Mouse (Mus musculus) lung, adult 18-20 months (tissue): ENCODE data around the gene Pdcd7.
"Not testable (repeated sequence)": the region's sequence is repeated elsewhere in the genome, so short reads cannot be mapped to it uniquely, and the experiment has no call there.

Experiments
- DNase-seq, 2 experiments: peaks; one replicate each; pipeline ENCODE4 v3.0.0; 2022; ENCODE audit warnings: mixed read lengths in 2 of 2

Pdcd7 gene

DNA sequence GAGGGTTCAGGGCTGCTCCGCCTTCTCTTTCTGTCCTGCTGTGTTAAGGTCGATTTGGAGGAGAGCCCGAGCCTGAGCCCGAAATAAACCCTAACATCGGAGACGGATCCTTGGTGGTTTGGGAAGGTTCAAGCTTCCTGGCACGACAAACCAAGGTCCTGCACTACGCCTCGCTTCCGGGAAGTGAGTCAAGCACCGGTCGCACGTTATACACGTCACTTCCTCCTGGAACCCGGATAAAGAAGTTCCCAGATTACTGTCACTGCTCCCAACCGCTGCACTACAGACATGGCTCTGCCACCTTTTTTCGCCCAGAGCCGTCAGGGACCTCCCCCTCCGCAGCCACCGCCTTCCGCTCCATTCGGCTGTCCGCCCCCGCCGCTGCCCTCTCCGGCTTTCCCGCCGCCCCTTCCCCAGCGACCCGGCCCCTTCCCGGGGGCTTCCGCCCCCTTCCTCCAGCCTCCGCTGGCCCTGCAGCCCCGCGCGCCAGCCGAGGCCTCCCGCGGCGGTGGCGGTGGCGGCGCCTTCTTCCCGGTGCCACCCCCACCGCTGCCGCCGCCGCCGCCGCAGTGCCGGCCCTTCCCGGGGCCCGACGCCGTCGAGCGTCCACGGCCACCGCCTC lies at the start of gene Pdcd7:
TSS of gene Pdcd7 (plus strand) at position 251 of the 622 bp plus-strand sequence.
- DNase-seq = peak; percentile 96 to 97

DNA sequence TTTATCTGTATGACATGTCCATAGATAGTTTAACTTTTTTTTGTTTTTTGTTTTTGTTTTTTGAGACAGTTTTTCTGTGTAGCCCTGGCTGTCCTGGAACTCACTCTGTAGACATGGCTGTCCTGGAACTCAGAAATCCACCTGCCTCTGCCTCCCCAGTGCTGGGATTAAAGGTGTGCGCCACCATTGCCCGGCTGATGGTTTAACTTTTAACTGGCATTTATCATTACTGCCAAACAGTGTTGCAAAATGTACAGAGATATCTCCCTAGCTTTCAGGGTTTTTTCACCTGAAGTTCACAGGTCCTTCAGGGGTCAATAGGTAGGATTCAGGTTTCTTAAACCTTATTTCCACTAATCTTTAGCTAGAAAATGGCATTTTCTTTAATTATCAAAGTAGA lies 48.8 kb upstream of the Pdcd7 start:
- no peak for DNase-seq

DNA sequence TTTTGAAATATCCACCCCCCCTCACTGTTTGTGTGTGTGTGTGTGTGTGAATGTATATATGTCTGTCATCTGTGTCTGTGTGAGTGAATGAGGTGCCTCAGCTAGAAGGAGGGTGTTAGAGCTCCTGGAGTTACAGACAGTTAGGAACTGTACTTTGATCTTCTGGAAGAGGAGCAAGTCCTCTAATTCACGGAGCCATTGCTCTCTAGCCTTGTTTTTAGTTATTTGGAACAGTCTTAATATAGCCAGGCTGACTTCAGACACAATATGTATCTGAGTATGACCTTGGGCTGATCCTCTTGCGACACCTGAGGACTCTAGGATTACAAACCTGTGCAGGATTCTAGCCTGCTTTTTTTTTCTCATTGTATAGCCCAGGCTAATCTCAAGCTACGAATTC lies 47.1 kb upstream of the Pdcd7 start:
- no peak for DNase-seq

DNA sequence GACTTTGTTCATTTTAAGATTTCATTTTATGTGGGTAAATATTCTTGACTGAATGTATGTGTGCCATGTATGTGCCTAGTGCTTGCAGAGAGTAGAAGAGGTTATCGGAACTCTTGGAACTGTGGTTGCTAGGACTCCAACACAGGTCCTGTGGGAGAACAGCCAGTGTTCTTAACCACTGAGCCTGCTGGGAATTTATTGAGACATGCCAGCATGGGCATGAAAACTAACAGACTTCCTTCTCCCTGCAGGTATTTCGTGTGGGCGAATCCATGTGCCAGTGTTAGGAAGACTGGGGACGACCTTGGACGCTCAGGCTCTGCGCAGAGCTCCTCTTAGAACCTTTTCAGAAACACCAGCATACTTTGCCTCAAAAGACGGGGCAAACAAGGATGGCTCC lies 46.3 kb upstream of the Pdcd7 start:
- no peak for DNase-seq

DNA sequence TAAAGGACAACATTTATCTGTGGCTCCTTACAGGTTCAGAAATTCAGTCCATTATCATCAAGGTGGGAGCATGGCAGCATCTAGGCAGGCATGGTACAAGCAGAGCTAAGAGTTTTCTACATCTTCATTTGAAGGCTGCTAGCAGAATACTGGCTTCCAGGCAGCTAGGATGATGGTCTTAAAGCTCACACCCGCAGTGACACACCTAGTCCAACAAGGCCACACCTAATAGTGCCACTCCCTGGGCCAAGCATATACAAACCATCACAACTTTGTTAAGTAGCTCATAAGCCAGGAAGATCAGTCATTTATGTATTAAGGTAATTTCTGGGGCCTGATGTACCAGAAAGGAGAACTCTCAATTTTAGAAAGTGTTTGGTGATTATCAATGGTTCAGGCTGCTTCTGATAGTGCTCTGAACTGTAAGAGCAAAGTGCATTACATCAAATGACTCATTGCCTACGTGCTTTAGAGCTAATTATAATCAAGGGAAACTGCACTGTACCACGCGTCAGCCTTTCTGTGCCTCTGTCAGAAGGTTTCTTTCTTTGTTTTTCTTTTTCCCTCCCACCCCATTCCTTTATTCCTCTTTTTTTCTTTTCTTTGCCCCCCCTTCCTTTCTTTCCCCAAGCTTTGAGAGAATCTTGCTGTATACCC lies 43.4 kb upstream of the Pdcd7 start:
- DNase-seq = no peak

DNA sequence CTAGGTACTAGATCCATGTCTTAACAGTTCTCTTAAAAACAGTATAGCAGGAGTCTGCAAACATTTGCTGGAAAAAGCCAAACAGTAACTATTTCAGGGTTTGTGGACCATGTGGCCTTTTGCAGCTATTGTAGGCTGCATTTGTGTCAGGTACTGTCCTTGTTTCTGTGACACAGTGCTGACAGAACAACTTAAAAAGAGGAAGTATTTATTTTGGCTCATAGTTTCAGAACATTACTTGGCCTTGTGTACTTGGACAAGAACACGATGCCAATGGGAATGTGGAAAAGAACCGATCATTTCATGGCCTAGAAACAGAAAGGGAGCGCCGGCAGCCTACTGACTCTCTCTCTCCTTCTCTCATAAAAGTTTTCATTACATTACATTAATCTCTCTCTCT lies 42.3 kb upstream of the Pdcd7 start:
- no peak for DNase-seq

DNA sequence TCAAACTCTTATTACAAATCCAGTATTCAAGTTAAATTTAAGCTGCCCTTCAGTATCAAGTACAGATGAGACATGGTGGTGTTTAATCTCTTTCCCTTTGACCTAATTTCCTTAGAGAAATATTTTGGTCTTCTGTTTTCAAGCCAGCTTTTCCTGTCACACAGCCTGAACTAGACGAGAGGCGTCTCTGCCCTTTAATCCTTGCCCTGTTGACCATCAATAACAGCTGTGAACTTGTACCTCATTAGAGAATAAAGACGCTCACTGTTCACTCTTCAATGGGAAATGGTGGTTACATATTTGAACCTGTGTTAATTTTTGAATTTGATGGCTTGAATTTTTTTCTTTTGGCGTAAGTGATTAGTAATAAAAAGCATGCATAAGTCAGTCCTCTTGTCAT lies 41.6 kb upstream of the Pdcd7 start:
- DNase-seq = peak in 1 of 2 experiments; percentile 29

DNA sequence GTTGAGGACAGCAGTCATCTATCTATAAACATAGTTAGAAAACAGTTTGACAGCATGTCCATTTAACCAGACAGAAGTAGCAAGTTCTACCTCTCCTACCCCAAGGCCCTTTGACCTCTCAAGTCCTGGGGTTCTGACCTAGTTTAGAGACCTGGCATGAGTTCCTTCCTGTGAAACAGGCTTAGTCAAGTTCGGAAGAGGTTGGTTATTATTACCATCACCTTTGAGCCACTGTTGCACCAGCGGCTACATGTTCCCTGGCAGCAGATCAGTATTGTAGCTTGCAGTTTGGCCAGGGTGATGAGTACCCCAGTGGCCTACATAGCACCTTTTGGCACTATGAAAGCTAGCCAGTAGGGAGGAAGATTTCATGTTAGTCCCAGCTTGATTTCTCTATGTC lies 39.2 kb upstream of the Pdcd7 start:
- no peak for DNase-seq

DNA sequence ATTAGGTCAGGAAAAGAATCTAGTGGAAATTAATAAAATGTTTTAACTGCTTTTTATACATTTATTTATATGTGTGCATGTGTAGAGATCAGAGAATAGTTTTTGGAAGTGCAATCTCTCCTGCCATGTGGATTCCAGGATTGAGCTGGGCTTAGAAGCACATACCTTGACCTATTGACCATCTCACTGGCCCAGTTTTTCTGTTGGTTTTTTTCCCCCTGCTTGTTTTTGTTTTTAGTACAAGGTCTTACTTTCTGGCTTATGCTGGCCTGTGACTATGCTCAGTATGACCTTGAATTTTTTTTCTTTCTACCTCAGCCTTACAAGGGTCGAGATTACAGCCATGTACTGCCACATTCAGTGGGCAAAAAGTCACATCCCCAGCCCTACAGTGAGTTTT lies 37.9 kb upstream of the Pdcd7 start:
- no peak for DNase-seq

DNA sequence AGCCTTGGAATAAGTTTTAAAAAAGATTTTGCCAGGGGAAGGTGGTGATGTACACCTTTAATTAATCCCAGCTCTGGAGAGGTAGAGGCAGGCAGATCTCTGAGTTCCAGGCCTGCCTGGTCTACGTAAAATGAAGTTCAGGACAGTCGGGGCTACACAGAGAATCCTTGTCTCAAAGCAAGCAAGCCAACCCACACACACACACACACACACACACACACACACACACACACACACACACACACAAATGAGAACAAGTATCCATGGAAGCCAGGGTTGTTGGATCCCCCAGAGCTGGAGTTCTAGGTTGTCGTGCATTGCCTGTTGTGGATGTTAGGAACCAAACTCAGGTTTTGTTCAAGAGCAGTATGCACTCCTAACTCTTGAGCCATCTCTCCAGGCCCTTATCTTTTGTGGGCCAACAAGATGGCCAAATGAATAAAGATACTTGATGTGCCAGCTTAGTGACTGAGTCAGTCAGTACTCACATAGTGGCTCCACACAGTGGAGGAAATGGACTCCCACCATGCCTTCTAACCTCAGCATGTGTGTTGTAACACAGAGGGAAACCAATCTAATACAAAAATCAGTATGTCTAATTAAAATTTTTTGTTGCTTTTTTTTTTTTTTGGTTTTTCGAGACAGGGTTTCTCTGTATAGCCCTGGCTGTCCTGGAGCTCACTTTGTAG lies 33.1 kb upstream of the Pdcd7 start:
- DNase-seq = no peak

DNA sequence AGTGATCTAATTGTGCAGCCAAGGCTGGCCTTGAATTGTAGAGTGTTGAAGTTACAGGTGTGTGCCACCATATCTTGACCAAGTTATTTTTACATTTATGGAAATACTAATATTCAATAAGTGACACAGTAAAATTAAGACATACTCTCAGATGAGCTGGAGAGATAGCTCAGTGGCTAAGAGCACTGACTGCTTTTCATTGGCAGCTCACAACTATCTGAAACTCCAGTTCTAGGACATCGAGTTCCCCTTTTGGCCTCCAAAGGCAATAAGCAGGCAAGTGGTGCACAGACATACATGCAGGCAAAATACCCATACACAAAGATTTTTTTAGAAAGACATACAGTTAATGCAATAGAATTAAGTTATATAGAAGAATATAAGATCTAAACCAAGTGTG lies 32.1 kb upstream of the Pdcd7 start:
- no peak for DNase-seq

DNA sequence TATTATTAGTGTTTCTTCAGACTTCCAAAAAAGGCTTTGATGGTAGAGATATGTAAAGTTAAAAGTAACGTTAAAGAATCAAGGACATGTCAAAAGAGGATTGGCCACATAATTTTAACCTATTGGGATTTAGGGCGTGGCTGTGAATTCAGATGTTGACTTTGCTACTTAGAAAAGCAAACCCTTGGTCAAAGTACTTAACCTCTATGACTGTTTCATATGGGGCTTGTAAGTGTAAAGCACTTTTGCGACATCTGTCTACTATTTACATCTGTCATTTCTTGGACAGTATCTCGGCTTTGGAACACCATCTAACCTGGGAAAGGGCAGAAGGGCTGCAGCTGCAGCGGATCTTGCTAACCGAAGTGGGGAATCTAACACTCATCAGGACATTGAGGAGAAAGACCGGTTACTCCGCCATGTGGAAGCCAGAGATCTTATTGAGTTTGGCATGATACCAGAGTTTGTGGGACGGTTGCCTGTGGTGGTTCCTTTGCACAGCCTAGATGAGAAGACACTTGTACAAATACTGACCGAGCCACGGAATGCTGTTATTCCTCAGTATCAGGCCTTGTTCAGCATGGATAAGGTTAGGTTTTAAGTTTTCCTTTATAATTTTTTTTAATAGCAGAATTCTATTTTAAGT lies 23.5 kb upstream of the Pdcd7 start:
- DNase-seq = peak; percentile 8 to 18

DNA sequence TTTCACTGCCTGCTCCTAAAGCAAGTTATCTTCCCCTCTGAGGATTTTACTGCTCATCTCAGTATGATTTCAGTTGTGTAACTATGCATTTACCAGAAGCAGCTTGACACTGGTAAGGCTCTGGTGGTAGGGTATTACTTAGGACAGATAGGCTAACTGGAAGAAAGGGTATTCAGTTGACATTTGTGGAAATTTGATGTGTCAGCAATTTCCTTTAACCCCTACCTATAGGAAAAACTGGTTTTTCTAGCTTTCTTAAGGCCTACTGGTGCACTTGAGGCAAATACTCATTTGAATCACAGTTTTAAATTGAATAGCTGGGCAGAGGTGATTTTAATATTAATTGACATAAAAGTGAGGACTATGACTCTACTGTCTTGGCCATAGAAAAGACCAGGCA lies 19.9 kb upstream of the Pdcd7 start:
- no peak for DNase-seq

DNA sequence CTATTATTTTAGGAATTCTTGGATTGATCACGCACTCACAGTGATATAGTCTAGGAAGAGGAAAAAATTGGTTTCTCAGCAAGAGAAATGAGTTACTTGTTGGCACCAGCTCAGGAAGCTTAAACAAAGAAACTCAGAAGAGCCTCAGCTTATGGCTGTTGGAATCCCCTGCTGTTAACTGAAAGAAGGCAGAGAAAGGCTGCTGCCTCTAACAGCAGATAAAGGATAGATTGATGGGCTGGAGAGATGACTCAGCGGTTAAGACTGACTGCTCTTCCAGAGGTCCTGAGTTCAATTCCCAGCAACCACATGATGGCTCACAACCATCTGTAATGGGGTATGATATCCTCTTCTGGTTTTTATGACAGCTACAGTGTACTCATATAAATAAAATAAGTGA lies 18.5 kb upstream of the Pdcd7 start:
- no peak for DNase-seq

DNA sequence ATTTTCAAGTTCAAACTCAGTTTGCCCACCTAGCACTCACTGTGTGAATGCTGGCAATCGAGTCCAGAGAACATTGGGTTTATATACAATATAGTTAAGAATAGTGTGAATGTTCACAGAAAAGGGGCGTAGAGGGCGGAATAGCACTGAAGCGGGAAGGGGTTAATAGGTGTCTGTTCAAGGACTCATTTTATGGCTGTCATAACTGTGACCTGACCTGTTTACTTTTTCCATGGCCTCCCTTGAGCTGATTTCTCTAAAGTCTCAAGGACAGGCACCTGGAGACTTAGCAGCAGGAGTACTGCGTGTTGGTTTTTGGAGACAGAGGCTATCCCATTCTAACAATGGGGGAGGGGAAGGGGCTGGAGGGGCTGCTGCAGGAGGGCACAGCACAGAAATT lies 11.9 kb upstream of the Pdcd7 start:
- DNase-seq = no peak

DNA sequence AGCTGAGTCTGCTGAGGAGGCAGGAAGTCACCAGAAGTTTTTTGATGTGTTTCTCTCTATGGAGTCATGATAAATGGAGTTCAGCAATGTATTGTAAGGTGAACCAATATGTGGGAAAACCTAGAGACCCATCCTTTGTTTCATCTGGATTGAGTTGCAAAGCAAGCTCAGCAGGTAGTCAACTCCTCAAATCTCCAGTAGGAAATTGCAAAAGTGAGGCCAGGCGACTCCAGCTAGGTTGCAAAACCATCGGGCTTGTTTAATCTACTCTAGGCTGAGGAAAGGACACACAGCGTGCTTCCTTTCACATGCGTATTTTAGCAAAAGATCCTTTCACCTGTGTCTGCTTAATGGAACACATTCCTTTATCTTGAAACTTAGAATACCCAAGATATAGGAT lies 6.8 kb upstream of the Pdcd7 start:
- no peak for DNase-seq

DNA sequence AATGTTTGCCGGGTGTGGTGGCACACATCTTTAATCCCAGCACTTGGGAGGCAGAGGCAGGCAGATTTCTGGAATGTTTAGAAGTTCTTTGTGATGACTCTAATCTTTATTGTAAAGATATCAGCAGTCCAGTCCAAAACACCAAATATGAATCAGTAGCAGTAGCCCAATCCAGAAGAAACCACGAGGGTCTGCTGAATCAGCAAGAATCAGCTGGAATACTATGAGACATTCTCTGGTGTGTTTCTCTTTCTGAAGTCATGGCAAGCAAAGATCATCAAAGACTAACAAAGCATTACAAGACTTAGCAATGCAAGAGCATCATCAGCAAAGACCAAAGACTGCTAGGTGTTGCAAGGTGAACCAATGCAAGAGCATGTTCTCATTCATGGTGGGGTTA lies 5.5 kb upstream of the Pdcd7 start:
- no peak for DNase-seq

DNA sequence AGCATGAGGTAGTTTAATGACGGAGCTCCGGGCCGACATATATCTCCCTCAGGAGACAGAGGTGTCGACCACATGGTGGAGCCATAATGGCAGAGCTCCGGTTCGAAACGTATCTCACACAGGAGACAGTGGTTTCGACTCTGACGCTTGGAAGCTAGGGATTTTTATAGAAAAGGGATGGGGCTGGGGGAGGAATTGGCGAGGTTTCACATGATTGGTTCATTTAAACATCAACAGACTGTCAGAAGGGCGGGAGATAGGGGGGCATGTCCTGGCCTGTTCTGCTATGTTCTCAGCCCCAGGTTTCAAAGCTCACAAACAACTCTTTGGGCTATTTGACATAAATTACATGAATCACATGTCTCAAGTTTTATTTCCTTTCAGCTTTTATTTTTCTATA lies 465 bp upstream of the Pdcd7 start:
- DNase-seq = not testable (repeated sequence)

DNA sequence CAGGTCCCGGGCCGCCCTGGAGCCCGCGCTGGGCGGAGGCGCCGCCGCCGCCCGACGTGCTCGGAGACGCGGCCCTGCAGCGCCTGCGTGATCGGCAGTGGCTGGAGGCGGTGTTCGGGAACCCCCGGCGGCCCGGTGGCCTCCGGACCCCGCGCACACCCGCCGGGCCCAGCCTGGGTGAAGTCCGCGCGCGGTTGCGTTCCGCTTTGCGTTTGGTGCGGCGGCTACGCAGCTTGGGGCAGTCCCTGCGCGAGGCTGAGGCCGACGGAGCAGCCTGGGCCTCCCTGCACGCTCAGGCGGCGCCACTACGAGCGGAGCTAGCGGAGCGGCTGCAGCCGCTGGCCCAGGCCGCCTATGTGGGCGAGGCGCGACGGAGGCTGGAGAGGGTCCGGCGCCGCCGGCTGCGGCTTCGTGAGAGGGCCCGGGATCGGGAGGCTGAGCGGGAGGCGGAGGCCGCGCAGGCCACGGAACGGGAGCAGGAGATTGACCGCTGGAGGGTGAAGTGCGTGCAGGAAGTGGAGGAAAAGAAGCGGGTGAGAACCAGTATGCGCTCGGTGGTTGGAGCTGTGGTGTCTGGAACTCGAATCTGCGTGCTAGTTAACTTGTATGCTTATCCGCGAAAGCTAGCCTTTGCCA lies 690 bp downstream of the Pdcd7 start:
- DNase-seq = peak; percentile 18 to 20

DNA sequence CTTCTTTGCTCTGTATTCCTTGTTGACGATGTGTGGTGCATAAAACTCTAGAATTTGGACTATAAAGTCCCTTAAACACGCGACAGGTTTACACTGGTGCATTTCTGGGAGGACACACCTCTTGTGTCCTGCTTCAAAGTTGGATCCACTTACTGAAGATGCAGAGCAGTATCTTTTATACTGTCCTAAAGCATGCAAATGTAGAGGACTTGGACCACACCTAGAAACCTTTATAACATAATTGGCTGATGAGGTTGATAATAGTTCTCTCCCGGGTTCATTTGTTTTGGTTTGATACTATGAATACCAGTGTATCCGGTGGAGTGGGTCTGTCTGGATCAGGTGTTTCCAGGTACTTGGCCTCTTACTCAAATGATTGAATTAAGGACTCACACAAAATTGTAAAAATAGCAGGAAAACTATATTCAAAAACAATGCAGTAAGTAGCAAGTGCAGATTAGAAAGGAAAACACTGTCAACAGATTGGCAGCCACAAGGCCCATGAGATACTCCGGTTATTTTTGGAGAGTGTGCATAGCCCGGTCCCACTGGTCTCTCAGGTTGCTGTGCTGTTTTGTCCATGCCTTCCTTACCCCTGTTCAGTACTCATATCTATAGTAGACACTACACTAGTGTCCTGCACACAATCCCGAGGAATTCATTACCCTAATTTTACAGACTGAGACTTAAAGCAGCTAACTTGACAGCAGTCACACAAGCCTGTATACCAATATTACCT lies 1.4 kb downstream of the Pdcd7 start:
- DNase-seq = no peak

DNA sequence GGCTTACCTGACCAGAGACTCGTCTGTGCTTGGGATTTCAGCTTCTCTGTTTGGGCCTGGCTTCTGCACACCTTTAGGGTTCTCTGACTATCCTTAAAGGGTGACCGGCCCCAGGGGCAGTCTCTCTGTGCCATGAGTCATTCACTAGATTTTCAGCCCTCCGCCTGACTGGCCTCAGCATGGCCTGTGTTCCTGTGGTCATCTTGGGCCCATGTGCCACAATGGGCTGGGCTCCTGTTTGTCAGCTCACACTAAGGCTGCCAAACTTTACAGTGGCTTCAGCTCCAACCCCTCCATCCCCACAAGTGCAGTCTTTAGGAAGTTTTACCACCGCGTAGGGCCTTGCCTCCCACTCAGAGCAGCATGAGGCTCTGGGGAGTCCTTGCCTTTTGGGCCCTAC lies 7.3 kb downstream of the Pdcd7 start:
- DNase-seq = no peak

DNA sequence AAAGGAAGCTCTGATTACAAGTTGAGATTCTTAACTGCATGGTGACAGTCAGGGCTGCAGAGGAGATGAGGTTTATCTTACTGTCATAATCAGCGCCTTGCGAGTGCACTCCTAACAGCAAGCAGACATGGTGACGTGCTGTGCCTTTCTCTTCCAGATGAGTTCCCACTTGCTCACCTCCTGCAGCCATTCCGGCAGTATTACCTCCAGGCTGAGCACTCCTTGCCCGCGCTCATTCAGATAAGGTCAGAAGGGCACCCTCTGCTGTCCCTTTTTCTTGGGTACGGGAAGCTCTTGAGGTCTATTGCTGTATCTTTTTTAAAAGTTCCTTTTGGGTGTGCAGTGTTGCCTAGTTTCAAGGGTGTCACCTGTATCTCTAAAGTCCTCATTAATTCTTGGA lies 10.7 kb downstream of the Pdcd7 start:
- no peak for DNase-seq

DNA sequence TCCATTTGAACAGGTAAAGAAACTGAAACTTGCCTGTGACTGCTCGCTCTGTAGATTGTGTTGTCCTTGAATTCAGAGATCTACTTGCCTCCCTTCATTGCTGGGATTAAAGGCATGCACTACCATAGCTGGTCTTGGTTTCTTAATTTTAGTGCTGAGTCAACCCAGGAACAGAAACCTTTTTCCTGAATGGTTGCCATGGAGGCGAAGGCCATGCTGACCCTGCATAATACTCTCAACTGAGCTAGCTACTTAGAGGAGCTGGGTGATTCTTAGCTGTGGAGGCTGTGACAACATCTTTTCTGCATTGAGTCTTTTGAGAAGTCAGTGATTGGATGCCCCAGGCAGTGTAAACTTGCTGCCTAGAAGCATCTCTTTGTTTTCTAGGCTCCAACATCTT lies 11.1 kb downstream of the Pdcd7 start:
- no peak for DNase-seq
